Mouse (Mus musculus) cortical plate, adult 2 months (tissue): Measurements from ENCODE around the gene Ldah.

Experiments
- CTCF ChIP-seq: fragments of 200-500 bp; IDR thresholded peaks from 2 replicates; pipeline ENCODE4 v1.5.1; 2011; ENCODE audit warnings: mild to moderate bottlenecking, control low read depth, low read length; ENCODE audit not compliant: insufficient read depth; ENCODE audit errors: extremely low read depth
- POLR2A ChIP-seq: fragments of 200-500 bp; IDR thresholded peaks from 2 replicates; pipeline ENCODE4 v1.6.1; 2011; ENCODE audit warnings: mild to moderate bottlenecking, low read length, control low read depth; ENCODE audit not compliant: insufficient read depth; ENCODE audit errors: extremely low read depth

GRCm38 (mm10) chr12:8232679-8233078, 24.8 kb downstream of the Ldah start:
- TF ChIP-seq CTCF, result peak; percentile 55
- no peak for TF ChIP-seq POLR2A
